Mouse (Mus musculus) megakaryocyte, embryonic 14.5 days (primary cell): Measurements from ENCODE around the gene Wfikkn1.

Experiments
- FLI1 ChIP-seq: IDR thresholded peaks from 2 replicates; pipeline ENCODE4 v1.6.1; 2012; ENCODE audit warnings: low read length, inconsistent platforms, mixed read lengths
- GATA1 ChIP-seq: IDR thresholded peaks from 3 replicates; pipeline ENCODE4 v1.6.1; 2012; ENCODE audit warnings: mixed read lengths, low read length, inconsistent platforms, borderline replicate concordance

DNA sequence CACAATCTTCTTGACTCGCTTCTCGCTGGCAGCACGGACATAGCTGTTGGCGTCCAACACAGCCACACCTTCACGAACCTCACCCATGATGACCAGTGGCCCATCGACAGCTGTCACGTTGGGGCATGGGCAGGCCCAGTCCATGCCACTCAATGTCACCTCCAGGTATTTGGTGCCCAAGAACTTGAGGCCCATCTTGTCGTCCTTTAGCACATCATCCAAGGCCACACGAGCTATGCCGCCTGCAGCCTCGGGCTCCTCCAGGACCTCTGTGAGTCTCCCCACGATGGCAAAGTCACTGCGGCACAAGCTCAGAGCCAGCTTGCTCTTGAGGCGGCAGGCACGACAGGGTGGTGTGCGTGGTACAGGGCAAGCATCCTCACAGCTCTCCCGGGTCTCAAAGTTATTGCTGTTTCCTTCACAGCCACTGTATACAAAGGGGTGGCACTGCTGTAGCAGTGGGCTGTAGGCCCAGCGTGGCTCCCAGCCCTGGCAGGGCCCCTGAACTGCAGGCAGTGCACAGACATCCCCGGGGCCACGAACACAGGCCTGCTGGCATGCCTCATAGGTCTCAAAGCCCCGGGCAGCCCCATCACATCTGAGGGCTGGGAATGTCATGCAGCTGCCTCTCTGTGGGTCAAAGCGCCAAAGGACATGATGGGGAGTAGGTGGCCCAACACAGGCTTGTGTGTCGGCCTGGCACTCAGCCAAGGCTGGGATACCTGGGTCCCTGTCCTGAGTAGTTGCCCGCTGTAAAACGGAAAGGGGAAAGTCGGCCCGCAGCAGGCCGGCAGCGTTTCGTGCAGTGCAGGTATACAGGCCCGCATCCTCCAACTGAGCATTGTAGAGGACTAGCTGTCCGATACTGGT, 2.7 kb downstream of the Wfikkn1 start:
- TF ChIP-seq GATA1 (no peak), FLI1 (no peak)
